Mouse (Mus musculus): ENCODE data around the gene Sowahc. TPM values are rescaled to one million over a fixed set of nuclear protein-coding genes. Genes with fewer than 3 reads are reported as not detected.

The Sowahc gene
- total RNA-seq (2021) (10 to 100 TPM; 29.8 to 45.9 TPM), polyA plus RNA-seq (2012; rRNA removed) (11.4 and 15.2 TPM in 2 replicates)
- long read RNA-seq, full-length matches to known transcripts: 26 of 26 reads
- long read RNA-seq, partial matches to known transcripts: 0 of 26 reads
- long read RNA-seq, other reads (novel, unspliced or antisense): 0 of 26 reads

GRCm38 (mm10) chr10:59221473-59222270 lies at the start of gene Sowahc, which contains the start of gene Sept10:
Sowahc (plus strand) TSS chr10:59221953.
Sept10 (minus strand) TSS chr10:59221847.
- DNase-seq: peak; percentile 99

- no peak for DNase-seq
These were observed 49.2 kb upstream of the Sowahc start for GRCm38 (mm10) chr10:59172539-59172938.

GRCm38 (mm10) chr10:59179620-59180019 lies 42.1 kb upstream of the Sowahc start:
- no peak for DNase-seq

GRCm38 (mm10) chr10:59182306-59182705 lies 39.4 kb upstream of the Sowahc start:
- DNase-seq: no peak

GRCm38 (mm10) chr10:59194891-59195290 lies 26.9 kb upstream of the Sowahc start:
- no peak for DNase-seq

- peak; percentile 40 for DNase-seq
These were observed 25.0 kb upstream of the Sowahc start for GRCm38 (mm10) chr10:59196763-59197162.

- DNase-seq: no peak
These were observed 21.7 kb upstream of the Sowahc start for GRCm38 (mm10) chr10:59200011-59200410.

- DNase-seq: no peak
These were observed 805 bp upstream of the Sowahc start for GRCm38 (mm10) chr10:59220824-59221472.

GRCm38 (mm10) chr10:59222271-59223101 lies 733 bp downstream of the Sowahc start:
- peak; percentile 65 for DNase-seq

- DNase-seq: no peak
These were observed 1.5 kb downstream of the Sowahc start for GRCm38 (mm10) chr10:59223301-59223700.

GRCm38 (mm10) chr10:59223890-59224289 lies 2.1 kb downstream of the Sowahc start:
- DNase-seq: no peak

GRCm38 (mm10) chr10:59225137-59225536 lies 3.4 kb downstream of the Sowahc start:
- DNase-seq: peak; percentile 14

GRCm38 (mm10) chr10:59229205-59229820 lies 7.6 kb downstream of the Sowahc start:
- DNase-seq: no peak

GRCm38 (mm10) chr10:59235227-59235626 lies 13.5 kb downstream of the Sowahc start:
- DNase-seq: no peak

GRCm38 (mm10) chr10:59235847-59236246 lies 14.1 kb downstream of the Sowahc start:
- DNase-seq: no peak

- peak; percentile 80 for DNase-seq
These were observed 14.7 kb downstream of the Sowahc start for GRCm38 (mm10) chr10:59236486-59236885.

- DNase-seq: peak; percentile 34
These were observed 16.0 kb downstream of the Sowahc start for GRCm38 (mm10) chr10:59237757-59238156.

- peak; percentile 86 for DNase-seq
These were observed 19.4 kb downstream of the Sowahc start for GRCm38 (mm10) chr10:59241141-59241541.

GRCm38 (mm10) chr10:59249531-59249930 lies 27.8 kb downstream of the Sowahc start:
- DNase-seq: no peak

- DNase-seq: no peak
These were observed 28.9 kb downstream of the Sowahc start for GRCm38 (mm10) chr10:59250679-59251078.

GRCm38 (mm10) chr10:59251980-59252379 lies 30.2 kb downstream of the Sowahc start:
- no peak for DNase-seq

GRCm38 (mm10) chr10:59252396-59252795 lies 30.6 kb downstream of the Sowahc start:
- no peak for DNase-seq
